Comparison of ENCODE assay signal across 8 mouse cellular contexts in the genomic region with DNA sequence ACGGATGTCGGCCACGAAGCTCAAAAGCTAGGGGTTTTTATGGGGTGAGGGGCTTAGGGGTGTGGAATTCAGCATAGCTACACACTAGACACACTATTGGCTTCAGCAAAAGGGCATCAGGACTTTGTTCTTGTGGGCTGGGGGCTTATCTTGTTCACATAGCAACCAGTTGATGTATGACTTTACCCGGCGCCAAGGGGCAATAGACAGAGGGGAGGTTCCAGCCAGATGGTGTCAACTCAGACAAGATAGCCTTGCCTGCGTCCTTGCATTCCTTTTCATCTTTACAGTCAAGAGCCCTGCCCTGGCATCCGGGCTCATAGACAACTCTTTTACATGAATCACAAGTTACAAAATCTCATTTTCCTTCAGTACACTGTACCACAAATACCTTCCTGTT. TPM values are rescaled to one million over a fixed set of nuclear protein-coding genes. Genes with fewer than 3 reads are reported as not detected.
DNase-seq lines count a peak whose midpoint lies in the region; ATAC-seq and TF ChIP-seq lines count a peak whose summit lies in the region.
"Not testable (repeated sequence)": the region's sequence is repeated elsewhere in the genome, so short reads cannot be mapped to it uniquely, and the experiment has no call there.

No protein-coding gene starts in this region.

- in situ Hi-C loops in CH12.LX (cut with MboI; ENCODE audit: low pct_ligation_motif_present, low pct_unique_long_range_greater_than_20kb, low sequenced_read_pairs), result not testable (repeated sequence)

- ATAC-seq in heart, embryonic 13.5 days (ENCODE audit: extremely low read depth, insufficient number of reproducible peaks, low FRiP score, low TSS enrichment); hindbrain, postnatal 0 days; limb, embryonic 15.5 days (ENCODE audit: insufficient number of reproducible peaks, low FRiP score, low TSS enrichment, low read depth); lung, embryonic 16.5 days (ENCODE audit: low read depth): not testable (repeated sequence)

- not testable (repeated sequence) for TF ChIP-seq EP300 in CH12.LX (IDR thresholded peaks at IDR 0.05; ENCODE audit: low read length)

- H3K27ac ChIP-seq in CH12.LX (ENCODE audit: insufficient read depth, low read depth); forebrain, embryonic 10.5 days; hindbrain, postnatal 0 days; limb, embryonic 15.5 days; lung, embryonic 16.5 days (ENCODE audit: low read length): not testable (repeated sequence)
- peak overlapping the region; percentile 48; the same call in 1 of the 2 replicates for H3K27ac ChIP-seq in heart, embryonic 13.5 days (replicated peaks)

- WGBS in forebrain, embryonic 10.5 days, result 93% methylated on average over 7 of the region's 7 CpGs
- 22% methylated on average over 7 of the region's 7 CpGs for WGBS in heart, embryonic 13.5 days
- 93% methylated on average over 7 of the region's 7 CpGs for WGBS in hindbrain, postnatal 0 days
- WGBS in limb, embryonic 15.5 days, result 74% methylated on average over 7 of the region's 7 CpGs
- 54% methylated on average over 7 of the region's 7 CpGs for WGBS in lung, embryonic 16.5 days

- dilution Hi-C loops in CH12.LX (cut with MboI; ENCODE audit: extremely low pct_ligation_motif_present, extremely low pct_unique_long_range_greater_than_20kb, low sequenced_read_pairs), result not testable (repeated sequence)

- TF ChIP-seq POLR2A in CH12.LX (IDR thresholded peaks at IDR 0.05; ENCODE audit: low read depth, low read length), result not testable (repeated sequence)

- H3K4me2 ChIP-seq in CH12.LX (ENCODE audit: insufficient read depth, low read depth, poor library complexity, severe bottlenecking), result peak overlapping the region; percentile 90
- peak overlapping the region; percentile 83 for H3K4me2 ChIP-seq in heart, embryonic 13.5 days
- 0 out of 2 replicates have a peak overlapping the region, but pooled peaks have one; percentile 61 for H3K4me2 ChIP-seq in hindbrain, postnatal 0 days (ENCODE audit: low read depth, low read length)
- H3K4me2 ChIP-seq in limb, embryonic 15.5 days, result 0 out of 2 replicates have a peak overlapping the region, but pooled peaks have one; percentile 3
- peak overlapping the region; percentile 27; the same call in 1 of the 2 replicates for H3K4me2 ChIP-seq in lung, embryonic 16.5 days (ENCODE audit: low read depth, low read length)

- TF ChIP-seq CTCF in CH12.LX (conservative IDR thresholded peaks at IDR 0.05 in 1 of 2, IDR thresholded peaks at IDR 0.05 in 1 of 2; ENCODE audit: low read depth in 2 of 2, low read length in 2 of 2); hindbrain, postnatal 0 days (IDR thresholded peaks at IDR 0.05; ENCODE audit: low read depth): not testable (repeated sequence)

- not testable (repeated sequence) for DNase-seq in CH12.LX (ENCODE audit: extremely low read depth); forebrain, embryonic 10.5 days (ENCODE audit: extremely low spot score, low spot score); hindbrain, postnatal 0 days (ENCODE audit: low spot score)
- DNase-seq in adrenal gland, postnatal 25 days, result peak; percentile 11
- peak; percentile 17 for DNase-seq in ovary, adult 18-20 months (ENCODE audit: low spot score)

- H3K4me1 ChIP-seq in CH12.LX (ENCODE audit: control insufficient read depth in 1 of 2, insufficient read depth in 2 of 2), result peaks cover 0 to 10% of the 10 kb centered on the region in 2 experiments; a peak in 2 of 4 replicates
- H3K4me1 ChIP-seq in forebrain, embryonic 10.5 days; hindbrain, postnatal 0 days (ENCODE audit: insufficient read depth, low read length); limb, embryonic 15.5 days: not testable (repeated sequence)
- H3K4me1 ChIP-seq in heart, embryonic 13.5 days, result peaks cover 34% of the 10 kb centered on the region
- peaks cover 12% of the 10 kb centered on the region; the same call in 1 of the 2 replicates for H3K4me1 ChIP-seq in lung, embryonic 16.5 days (replicated peaks; ENCODE audit: control insufficient read depth, insufficient read depth, low read length)

- TF ChIP-seq RAD21 in CH12.LX (IDR thresholded peaks at IDR 0.05; ENCODE audit: low read depth, low read length), result not testable (repeated sequence)

- peaks cover 53% of the 10 kb centered on the region for H3K79me2 ChIP-seq in CH12.LX (replicated peaks; ENCODE audit: control insufficient read depth, extremely low read depth, insufficient read depth, poor library complexity, severe bottlenecking)

- H3K36me3 ChIP-seq in CH12.LX (replicated peaks in 1 of 2; ENCODE audit: control insufficient read depth in 1 of 2, insufficient read depth in 1 of 2, low read length in 1 of 2), result peaks cover 6 to 11% of the 10 kb centered on the region in 2 experiments
- peaks cover 46% of the 10 kb centered on the region for H3K36me3 ChIP-seq in forebrain, embryonic 10.5 days (replicated peaks)
- peaks cover 30% of the 10 kb centered on the region for H3K36me3 ChIP-seq in heart, embryonic 13.5 days
- peaks cover 11% of the 10 kb centered on the region; the same call in 1 of the 2 replicates for H3K36me3 ChIP-seq in hindbrain, postnatal 0 days (ENCODE audit: insufficient read depth, low read length)
- peaks cover 15% of the 10 kb centered on the region for H3K36me3 ChIP-seq in limb, embryonic 15.5 days
- peaks cover 14% of the 10 kb centered on the region for H3K36me3 ChIP-seq in lung, embryonic 16.5 days (ENCODE audit: control insufficient read depth, insufficient read depth, low read length)

- H3K27me3 ChIP-seq in CH12.LX (replicated peaks); forebrain, embryonic 10.5 days (ENCODE audit: poor library complexity, severe bottlenecking); heart, embryonic 13.5 days (replicated peaks); hindbrain, postnatal 0 days (ENCODE audit: insufficient read depth, low read length); limb, embryonic 15.5 days; lung, embryonic 16.5 days (ENCODE audit: control insufficient read depth, insufficient read depth, low read depth, low read length): not testable (repeated sequence)

- not testable (repeated sequence) for H3K9me3 ChIP-seq in CH12.LX (replicated peaks; ENCODE audit: low read length); forebrain, embryonic 10.5 days; heart, embryonic 13.5 days; hindbrain, postnatal 0 days (ENCODE audit: low read length); limb, embryonic 15.5 days; lung, embryonic 16.5 days (ENCODE audit: control insufficient read depth, low read length)

- peak overlapping the region; percentile 56 to 89 (median 74) for H3K4me3 ChIP-seq in CH12.LX (replicated peaks in 1 of 3; ENCODE audit: low read depth in 2 of 3, low read length in 2 of 3, poor library complexity in 1 of 3)
- peak overlapping the region; percentile 95; the same call in 1 of the 2 replicates for H3K4me3 ChIP-seq in forebrain, embryonic 10.5 days
- H3K4me3 ChIP-seq in heart, embryonic 13.5 days, result peak overlapping the region; percentile 99
- not testable (repeated sequence) for H3K4me3 ChIP-seq in hindbrain, postnatal 0 days (ENCODE audit: low read length)
- H3K4me3 ChIP-seq in limb, embryonic 15.5 days, result 0 out of 2 replicates have a peak overlapping the region, but pooled peaks have one; percentile 1
- H3K4me3 ChIP-seq in lung, embryonic 16.5 days (ENCODE audit: low read length), result 0 out of 2 replicates have a peak overlapping the region, but pooled peaks have one; percentile 13

- peak overlapping the region; percentile 89; the same call in 1 of the 2 replicates for H3K9ac ChIP-seq in CH12.LX (ENCODE audit: insufficient read depth, low read depth)
- peak overlapping the region; percentile 61; the same call in 1 of the 2 replicates for H3K9ac ChIP-seq in heart, embryonic 13.5 days
- not testable (repeated sequence) for H3K9ac ChIP-seq in hindbrain, postnatal 0 days (replicated peaks; ENCODE audit: low read length); limb, embryonic 15.5 days; lung, embryonic 16.5 days (ENCODE audit: low read length)

RNA-seq across cellular contexts. Expression of gene N4bp2l2, which starts 2.1 kb away (rescaled TPM):
- 53.1 and 65.3 TPM in 2 replicates for total RNA-seq in CH12.LX (2012; rRNA removed)
- 84.4 and 96.5 TPM in 2 replicates for total RNA-seq in CH12.LX (2014; rRNA removed)
- 80.0 and 84.9 TPM in 2 replicates for polyA plus RNA-seq in CH12.LX (2012; ENCODE audit: insufficient read length, low read depth)
- total RNA-seq in adrenal gland, postnatal 25 days (2021), result 81.2 and 89.5 TPM in 2 replicates
- polyA plus RNA-seq in forebrain, embryonic 10.5 days (2016; fragmentation: Nextera tagmentation; extraction: Ambion mirVana), result 32.0 and 33.3 TPM in 2 replicates
- polyA plus RNA-seq in heart, embryonic 13.5 days (2015; fragmentation: Nextera tagmentation; extraction: Ambion mirVana), result 28.1 and 31.0 TPM in 2 replicates
- 27.2 and 37.6 TPM in 2 replicates for total RNA-seq in hindbrain, postnatal 0 days (2014; rRNA removed)
- 31.5 and 33.0 TPM in 2 replicates for polyA plus RNA-seq in hindbrain, postnatal 0 days (2015; fragmentation: Nextera tagmentation; extraction: Ambion mirVana)
- 43.6 and 43.9 TPM in 2 replicates for polyA plus RNA-seq in limb, embryonic 15.5 days (2015; fragmentation: Nextera tagmentation; extraction: Ambion mirVana)
- polyA plus RNA-seq in lung, embryonic 16.5 days (2015; fragmentation: Nextera tagmentation; extraction: Ambion mirVana), result 36.0 and 42.0 TPM in 2 replicates

RNA-seq across cellular contexts. Expression of gene Pds5b, which starts 9.6 kb away (rescaled TPM):
- 14.3 and 15.0 TPM in 2 replicates for total RNA-seq in CH12.LX (2012; rRNA removed)
- total RNA-seq in CH12.LX (2014; rRNA removed), result 27.4 and 27.5 TPM in 2 replicates
- 26.0 and 31.1 TPM in 2 replicates for polyA plus RNA-seq in CH12.LX (2012; ENCODE audit: insufficient read length, low read depth)
- 29.5 and 30.1 TPM in 2 replicates for total RNA-seq in adrenal gland, postnatal 25 days (2021)
- 39.4 and 42.3 TPM in 2 replicates for polyA plus RNA-seq in forebrain, embryonic 10.5 days (2016; fragmentation: Nextera tagmentation; extraction: Ambion mirVana)
- polyA plus RNA-seq in heart, embryonic 13.5 days (2015; fragmentation: Nextera tagmentation; extraction: Ambion mirVana), result 17.6 and 18.0 TPM in 2 replicates
- 34.5 and 38.5 TPM in 2 replicates for total RNA-seq in hindbrain, postnatal 0 days (2014; rRNA removed)
- polyA plus RNA-seq in hindbrain, postnatal 0 days (2015; fragmentation: Nextera tagmentation; extraction: Ambion mirVana), result 19.4 and 19.8 TPM in 2 replicates
- 27.5 and 33.1 TPM in 2 replicates for polyA plus RNA-seq in limb, embryonic 15.5 days (2015; fragmentation: Nextera tagmentation; extraction: Ambion mirVana)
- polyA plus RNA-seq in lung, embryonic 16.5 days (2015; fragmentation: Nextera tagmentation; extraction: Ambion mirVana), result 32.0 and 32.1 TPM in 2 replicates

Comparison
In these comparisons a context has a peak if more than half of its experiments do, and no peak if none do; other contexts are left out.
1. H3K4me2 ChIP-seq: peak in every context shown above with its lines; median percentile 90 in CH12.LX; 83 in heart, embryonic 13.5 days; 61 in hindbrain, postnatal 0 days; 27 in lung, embryonic 16.5 days; 3 in limb, embryonic 15.5 days.